Mouse (Mus musculus): ENCODE measurements at regions not wholly inside any gene's neighbourhood (a gene's known extent, or its start where the extent isn't known, plus 50 kb on each side); places are given as distances from the start of the nearest gene placed in this dataset.

DNA sequence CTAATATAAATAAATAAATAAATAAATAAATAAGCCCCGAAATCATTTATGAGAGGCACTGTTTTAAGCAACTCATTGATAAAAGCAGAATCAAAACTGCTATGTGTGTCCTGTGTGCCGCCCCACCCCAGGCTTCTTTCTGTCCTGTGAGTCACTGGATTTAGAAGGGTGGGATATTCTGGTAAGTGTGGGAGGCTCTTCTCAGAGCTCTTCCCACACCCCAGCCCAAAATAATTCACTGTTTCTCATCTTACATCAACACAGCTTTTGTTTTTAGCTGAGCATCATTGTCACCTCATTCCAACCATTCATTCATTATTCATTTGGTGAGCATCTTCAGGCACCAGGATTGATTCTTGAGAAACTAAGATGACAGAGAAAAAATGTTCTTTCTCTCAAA is 118.4 kb downstream of the Barx2 start:
- no peak for DNase-seq (ENCODE audit: low read depth)

DNA sequence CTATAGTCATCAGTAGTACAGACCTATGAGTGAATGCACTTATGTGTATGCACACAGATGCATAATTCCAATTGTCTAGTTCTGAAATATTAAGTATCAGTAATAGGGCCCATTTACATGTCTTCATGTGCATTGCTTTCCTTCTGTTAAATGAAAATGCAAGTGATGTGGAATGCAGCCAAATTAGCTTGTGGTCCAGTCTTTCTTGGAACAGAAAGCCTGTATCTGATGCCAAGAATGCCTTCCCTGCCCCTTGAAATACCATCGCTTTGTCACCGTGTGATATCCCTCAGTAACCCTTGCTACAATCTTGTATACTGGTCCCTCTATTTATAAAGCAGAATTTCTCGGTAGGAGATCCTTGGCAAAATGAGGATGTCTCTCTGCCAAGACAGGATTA is 137.3 kb downstream of the Barx2 start:
- DNase-seq (ENCODE audit: low read depth) = no peak

DNA sequence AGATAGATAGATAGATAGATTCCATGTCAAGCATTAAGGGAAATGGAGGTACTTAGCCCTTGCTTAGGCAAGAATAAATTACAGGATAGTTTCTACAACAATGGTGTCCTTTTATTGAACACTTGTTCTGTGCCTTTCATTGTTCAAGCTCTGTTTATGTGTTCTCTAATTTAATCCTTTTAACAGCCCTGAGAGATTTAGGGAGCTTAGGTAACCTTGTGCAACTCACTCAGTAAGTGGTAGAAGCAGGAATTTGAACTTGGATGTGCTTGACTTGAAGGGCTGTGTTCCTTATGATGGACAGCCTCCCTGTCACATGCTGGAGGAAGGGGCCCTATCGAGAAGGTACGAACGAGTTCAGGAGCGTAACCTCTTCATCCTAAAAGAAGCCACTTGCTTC is 147.9 kb downstream of the Barx2 start:
- no peak for DNase-seq (ENCODE audit: low read depth)

GRCm38 (mm10) chr9:31757894-31758561 is 155.2 kb downstream of the Barx2 start:
- no peak for DNase-seq (ENCODE audit: low read depth)

DNA sequence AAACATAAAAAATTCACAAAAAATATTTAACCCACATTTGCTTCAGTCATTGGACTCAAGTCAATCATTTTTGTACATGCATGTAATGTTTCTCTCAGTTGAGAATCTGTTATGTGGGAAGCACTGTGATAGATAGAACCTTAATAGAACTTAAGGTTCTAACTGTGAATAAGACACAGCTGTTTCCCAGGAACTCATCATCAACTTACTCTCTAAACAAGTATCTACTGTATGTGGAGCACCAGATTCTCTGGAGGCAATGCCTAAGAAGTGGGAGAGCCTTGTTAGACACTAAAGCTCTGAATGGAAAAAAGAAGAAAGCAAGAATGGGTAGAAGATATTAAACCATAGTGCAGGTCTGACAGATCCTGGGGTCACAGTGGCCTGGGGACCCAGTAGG is 182.8 kb downstream of the Barx2 start:
- no peak for DNase-seq (ENCODE audit: low read depth)

DNA sequence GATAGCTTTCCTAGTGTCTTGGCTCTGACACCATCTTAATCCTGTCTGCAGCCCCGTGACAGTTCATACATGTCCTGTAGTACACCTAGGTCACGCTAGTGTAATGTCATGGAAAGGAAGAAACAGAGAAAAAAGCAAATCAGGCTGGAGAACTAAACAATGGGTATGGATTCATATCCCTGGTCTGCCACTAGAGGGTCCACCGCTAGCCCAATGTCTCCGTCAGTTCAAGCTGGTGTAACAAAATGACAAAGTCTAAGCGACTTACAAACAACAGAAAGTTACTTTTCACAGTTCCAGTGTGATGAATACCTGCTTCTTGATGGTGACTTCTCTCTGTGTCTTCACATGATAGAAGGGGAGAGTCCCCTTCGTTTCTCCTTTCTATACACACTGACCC is 194.0 kb downstream of the Barx2 start:
- no peak for DNase-seq (ENCODE audit: low read depth)

DNA sequence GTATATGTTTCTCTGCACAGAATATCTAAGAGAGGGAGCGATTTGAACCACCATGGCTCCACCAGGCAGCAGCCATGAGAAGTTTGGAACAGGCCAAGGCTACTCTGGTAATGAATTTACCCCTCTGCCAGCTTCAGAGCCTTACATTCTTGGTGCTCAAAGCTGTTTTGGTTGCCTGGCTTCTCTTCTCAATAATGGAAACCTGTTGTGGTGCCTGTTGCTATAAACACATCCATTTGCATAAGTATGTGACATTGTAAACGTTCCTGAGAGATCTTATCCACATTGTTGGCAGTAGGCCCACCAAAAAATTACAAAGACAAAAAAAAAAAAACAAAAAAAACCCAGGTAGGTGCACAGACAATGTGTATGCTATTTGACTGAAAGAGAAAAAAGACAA is 203.2 kb downstream of the Barx2 start:
- no peak for DNase-seq (ENCODE audit: low read depth)

GRCm38 (mm10) chr9:31706688-31707087 is 206.6 kb downstream of the Barx2 start:
- no peak for DNase-seq (ENCODE audit: low read depth)

DNA sequence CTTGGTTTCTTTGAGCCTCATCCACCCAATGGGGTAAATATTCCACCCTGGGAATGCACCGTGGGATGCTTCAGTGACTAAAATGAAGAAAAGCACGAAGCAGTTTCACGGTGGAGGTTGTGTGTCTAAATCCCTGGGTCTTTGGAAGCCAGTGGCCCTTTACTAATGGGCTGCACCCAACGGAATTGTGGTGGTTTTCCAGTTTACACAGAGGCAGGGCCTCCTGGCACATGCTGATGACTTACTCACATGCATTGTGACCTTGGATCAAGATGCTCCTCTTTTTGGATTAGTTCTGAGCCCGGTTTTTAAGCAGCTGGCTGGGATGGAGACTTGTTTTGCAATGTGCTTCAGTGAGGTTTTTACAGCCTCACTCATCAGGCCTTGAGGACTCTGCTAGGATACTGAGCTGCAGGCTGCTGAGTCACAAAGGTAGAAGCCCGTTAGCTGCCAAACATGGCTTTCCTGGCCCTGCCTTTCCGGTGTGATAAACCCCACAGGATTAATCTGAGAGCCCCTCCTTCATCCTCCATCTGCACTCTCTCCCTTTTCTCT is 222.3 kb downstream of the Barx2 start:
- no peak for DNase-seq (ENCODE audit: low read depth)

GRCm38 (mm10) chr9:31688398-31688705 is 224.1 kb upstream of the Tmem45b start:
- DNase-seq (ENCODE audit: low read depth) = no peak

- no peak for DNase-seq (ENCODE audit: low read depth)
These were observed 223.6 kb upstream of the Tmem45b start for GRCm38 (mm10) chr9:31687686-31688397.

- DNase-seq (ENCODE audit: low read depth) = no peak
These were observed 222.2 kb upstream of the Tmem45b start for GRCm38 (mm10) chr9:31686466-31686865.

DNA sequence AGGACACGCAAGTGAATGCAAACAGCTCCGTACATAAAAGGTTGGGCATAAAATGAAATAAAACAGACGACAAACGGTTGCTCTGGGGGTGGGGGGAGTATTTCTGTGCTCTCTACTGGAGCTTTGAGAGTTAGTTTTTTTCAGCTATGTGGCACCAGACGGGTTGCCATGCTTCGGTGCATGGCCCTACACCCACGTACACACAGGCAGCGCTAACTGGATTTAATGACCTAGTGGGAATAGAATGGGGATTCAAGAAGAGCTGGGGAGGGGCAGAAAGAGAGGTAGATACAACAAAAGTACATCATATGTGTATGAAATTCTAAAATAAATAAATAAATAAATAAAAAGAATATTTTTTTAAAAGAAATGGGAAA is 220.5 kb upstream of the Tmem45b start:
- no peak for DNase-seq (ENCODE audit: low read depth)

- DNase-seq (ENCODE audit: low read depth) = no peak
These were observed 220.0 kb upstream of the Tmem45b start for GRCm38 (mm10) chr9:31684099-31684811.

DNA sequence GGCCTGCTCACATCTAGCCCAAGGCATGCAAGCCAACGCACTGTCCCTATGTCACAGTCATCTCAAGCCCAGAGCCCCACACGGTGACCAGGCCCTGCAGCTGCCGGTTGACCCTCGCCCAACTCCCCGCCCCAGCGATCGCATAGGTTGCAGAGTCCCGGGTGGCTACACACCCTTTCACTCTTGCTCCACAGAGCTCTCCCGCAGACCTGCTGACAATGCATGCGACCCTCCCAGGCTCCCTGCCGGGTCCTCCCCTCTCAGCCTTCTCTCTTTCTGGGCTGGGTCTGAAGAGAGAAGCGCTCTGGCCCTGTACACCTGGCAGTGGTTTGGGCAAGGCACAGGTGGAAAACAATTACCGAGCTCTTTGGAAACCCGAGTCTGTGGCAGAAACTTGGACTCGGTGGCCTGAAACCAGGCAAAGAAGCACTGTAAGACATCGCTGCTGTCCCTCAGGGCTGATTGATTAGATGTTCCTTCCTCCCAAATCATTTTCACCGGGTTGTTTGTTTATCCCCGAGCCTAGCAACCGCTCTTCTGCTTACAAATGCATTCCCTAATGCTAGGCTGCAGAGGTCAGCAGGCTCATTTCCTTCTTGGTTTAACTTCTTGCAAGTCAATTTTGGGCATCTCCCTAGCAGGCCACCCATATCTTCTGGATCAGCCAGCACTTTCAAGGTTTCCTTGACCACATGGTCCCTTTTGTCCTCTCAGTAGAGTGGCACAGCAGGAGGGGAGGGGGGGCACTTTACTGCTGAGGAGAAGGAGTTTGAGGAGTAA is 219.2 kb upstream of the Tmem45b start:
- no peak for DNase-seq (ENCODE audit: low read depth)

GRCm38 (mm10) chr9:31682893-31683292 is 218.6 kb upstream of the Tmem45b start:
- no peak for DNase-seq (ENCODE audit: low read depth)

DNA sequence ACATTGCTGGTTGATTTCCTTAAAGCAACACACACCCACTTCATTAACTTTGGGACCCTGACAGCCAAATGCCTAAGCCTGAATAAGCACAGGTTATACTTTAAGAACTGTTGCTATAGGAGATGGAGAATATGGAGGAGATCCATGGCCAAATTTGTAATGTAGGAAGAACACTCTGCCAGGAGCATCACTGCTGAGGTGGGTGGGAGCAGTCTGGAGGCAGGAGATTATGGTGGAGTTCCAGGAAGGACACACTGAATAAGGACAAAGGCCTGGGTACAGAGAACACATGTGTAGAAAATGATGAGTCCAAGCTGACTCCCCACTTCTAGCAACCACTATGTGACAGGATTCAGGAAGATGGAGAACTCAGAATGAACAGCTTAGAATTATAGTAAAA is 212.9 kb upstream of the Tmem45b start:
- DNase-seq (ENCODE audit: low read depth) = no peak

GRCm38 (mm10) chr9:31659026-31659425 is 194.8 kb upstream of the Tmem45b start:
- DNase-seq (ENCODE audit: low read depth) = no peak

- DNase-seq (ENCODE audit: low read depth) = no peak
These were observed 193.3 kb upstream of the Tmem45b start for GRCm38 (mm10) chr9:31657612-31658011.

- DNase-seq (ENCODE audit: low read depth) = peak; percentile 9
These were observed 192.4 kb upstream of the Tmem45b start for GRCm38 (mm10) chr9:31656676-31657075.

DNA sequence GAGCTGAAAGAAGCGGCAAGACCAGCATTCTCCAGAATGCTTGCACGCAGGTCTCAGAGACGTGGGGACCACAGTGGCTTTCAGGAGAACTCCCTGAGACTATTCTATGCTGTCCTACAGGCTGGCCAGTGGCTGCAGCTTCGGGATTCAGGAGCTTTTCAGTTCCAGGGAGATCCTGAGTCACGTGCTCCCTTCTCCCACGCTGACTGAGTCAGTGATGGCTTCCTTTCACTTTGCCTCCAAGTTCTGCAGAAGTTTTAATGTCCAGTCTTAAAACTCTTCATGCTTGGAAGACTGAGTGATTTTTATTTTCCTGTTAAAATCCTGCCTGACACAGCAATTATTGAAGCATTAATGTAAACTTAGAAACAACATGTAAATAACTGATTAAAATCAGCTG is 190.5 kb upstream of the Tmem45b start:
- no peak for DNase-seq (ENCODE audit: low read depth)

GRCm38 (mm10) chr9:31654213-31654612 is 190.0 kb upstream of the Tmem45b start:
- DNase-seq (ENCODE audit: low read depth) = no peak
